Mouse (Mus musculus) CH12F3 (cell line): Measurements from ENCODE around the gene Serpina11.

Source experiments
- in situ Hi-C: fragments of 300-500 bp; cut with MboI; formaldehyde crosslinking; loops from 2 replicates; pipeline ENCODE4 v1.14.3; 2020; ENCODE audit warnings: low sequenced_read_pairs

The Serpina11 gene

GRCm38 (mm10) chr12:103989857-103990256, at the start of gene Serpina11:
Gene Serpina11, minus strand, starts transcription at chr12:103989957.
- in situ Hi-C loops, result loop anchor here (10.0 kb wide), 1 partner anchor 425 kb away; no protein-coding TSS in a partner anchor

- in situ Hi-C loops, result no loop called here
Observed at GRCm38 (mm10) chr12:104038181-104038580, 48.4 kb upstream of the Serpina11 start.

- in situ Hi-C loops, result no loop called here
Observed at GRCm38 (mm10) chr12:104033752-104034151, 44.0 kb upstream of the Serpina11 start.

- in situ Hi-C loops, result no loop called here
Observed at GRCm38 (mm10) chr12:104029986-104030385, 40.2 kb upstream of the Serpina11 start.

GRCm38 (mm10) chr12:104015280-104015679, 25.5 kb upstream of the Serpina11 start:
- in situ Hi-C loops, result no loop called here

GRCm38 (mm10) chr12:104013620-104014019, 23.9 kb upstream of the Serpina11 start, which contains the start of gene Serpina9:
Gene Serpina9, minus strand, starts transcription at chr12:104013755.
- in situ Hi-C loops, result no loop called here

GRCm38 (mm10) chr12:104004689-104005088, 14.9 kb upstream of the Serpina11 start:
- in situ Hi-C loops, result loop anchor here (10.0 kb wide), 1 partner anchor 60 kb away; no protein-coding TSS in a partner anchor

GRCm38 (mm10) chr12:104003238-104003612, 13.5 kb upstream of the Serpina11 start:
- in situ Hi-C loops, result loop anchor here (10.0 kb wide), 1 partner anchor 62 kb away; no protein-coding TSS in a partner anchor

GRCm38 (mm10) chr12:104002569-104003237, 12.9 kb upstream of the Serpina11 start:
- in situ Hi-C loops, result loop anchor here (10.0 kb wide), 1 partner anchor 62 kb away; no protein-coding TSS in a partner anchor

- in situ Hi-C loops, result loop anchor here (10.0 kb wide), 1 partner anchor 64 kb away; no protein-coding TSS in a partner anchor
Observed at GRCm38 (mm10) chr12:104000594-104000993, 10.8 kb upstream of the Serpina11 start.

GRCm38 (mm10) chr12:103999611-104000010, 9.9 kb upstream of the Serpina11 start:
- in situ Hi-C loops, result loop anchor here (10.0 kb wide), 1 partner anchor 65 kb away; no protein-coding TSS in a partner anchor

GRCm38 (mm10) chr12:103996513-103996912, 6.8 kb upstream of the Serpina11 start:
- in situ Hi-C loops, result no loop called here

GRCm38 (mm10) chr12:103995292-103996072, 5.7 kb upstream of the Serpina11 start:
- in situ Hi-C loops, result no loop called here

GRCm38 (mm10) chr12:103992945-103993344, 3.2 kb upstream of the Serpina11 start:
- in situ Hi-C loops, result no loop called here

GRCm38 (mm10) chr12:103989514-103989767, 316 bp downstream of the Serpina11 start:
- in situ Hi-C loops, result loop anchor here (10.0 kb wide), 1 partner anchor 425 kb away; no protein-coding TSS in a partner anchor

GRCm38 (mm10) chr12:103988754-103989513, 823 bp downstream of the Serpina11 start:
- in situ Hi-C loops, result loop anchor here (10.0 kb wide), 1 partner anchor 426 kb away; no protein-coding TSS in a partner anchor

GRCm38 (mm10) chr12:103985868-103986267, 3.9 kb downstream of the Serpina11 start:
- in situ Hi-C loops, result loop anchor here (10.0 kb wide), 1 partner anchor 429 kb away; no protein-coding TSS in a partner anchor

GRCm38 (mm10) chr12:103984935-103985334, 4.8 kb downstream of the Serpina11 start:
- in situ Hi-C loops, result loop anchor here (10.0 kb wide), 1 partner anchor 430 kb away; no protein-coding TSS in a partner anchor

GRCm38 (mm10) chr12:103981646-103982360, 8.0 kb downstream of the Serpina11 start:
- in situ Hi-C loops, result loop anchor here (10.0 kb wide), 1 partner anchor 433 kb away; no protein-coding TSS in a partner anchor

- in situ Hi-C loops, result no loop called here
Observed at GRCm38 (mm10) chr12:103978294-103978693, 11.5 kb downstream of the Serpina11 start.
